Mouse (Mus musculus) left cerebral cortex, postnatal 36 days (tissue): ENCODE measurements around the gene Irx4. TPM values are rescaled to one million over a fixed set of nuclear protein-coding genes. Genes with fewer than 3 reads are reported as not detected.

Experiments
- DNase-seq, 2 experiments: peaks; one replicate each; pipeline ENCODE4 v3.0.0; 2021 to 2022; ENCODE audit warnings: low spot score in 2 of 2, mixed read lengths in 1 of 2
- intact Hi-C: fragments of 180-260 bp; cut with DNase I; formaldehyde crosslinking; loops from one replicate; pipeline ENCODE4 v1.15.1; 2025
- total RNA-seq, 2 experiments: library from RNA; stranded (reverse); gene quantifications; 2 replicates each; pipeline ENCODE4 v1.2.3; 2021

Irx4 gene
- total RNA-seq, result not detected

- intact Hi-C loops, result loop anchor here (5.0 kb wide), 2 partner anchors 633 to 1298 kb away; partner anchors contain the start of genes Irx1 and Irx2
- no peak for DNase-seq
Measured at GRCm38 (mm10) chr13:73260354-73261035, at the start of gene Irx4. Gene Irx4 (plus strand): TSS chr13:73260479.

GRCm38 (mm10) chr13:73214301-73214700 is 46.0 kb upstream of the Irx4 start:
- intact Hi-C loops, result no loop called here

GRCm38 (mm10) chr13:73236461-73236860 is 23.8 kb upstream of the Irx4 start:
- DNase-seq, result no peak
- intact Hi-C loops, result no loop called here

More at GRCm38 (mm10) chr13:73214301-73214700, 46.0 kb upstream of the Irx4 start:
- DNase-seq, result no peak

GRCm38 (mm10) chr13:73239191-73239746 is 21.0 kb upstream of the Irx4 start:
- DNase-seq, result no peak
- intact Hi-C loops, result no loop called here

- intact Hi-C loops, result no loop called here
- DNase-seq, result no peak
Measured at GRCm38 (mm10) chr13:73242556-73242955, 17.7 kb upstream of the Irx4 start.

GRCm38 (mm10) chr13:73246961-73247360 is 13.3 kb upstream of the Irx4 start:
- intact Hi-C loops, result no loop called here
- no peak for DNase-seq

GRCm38 (mm10) chr13:73251222-73251621 is 9.1 kb upstream of the Irx4 start:
- no peak for DNase-seq

GRCm38 (mm10) chr13:73252022-73252421 is 8.3 kb upstream of the Irx4 start:
- intact Hi-C loops, result no loop called here
- DNase-seq, result no peak

More at GRCm38 (mm10) chr13:73251222-73251621, 9.1 kb upstream of the Irx4 start:
- intact Hi-C loops, result no loop called here

- intact Hi-C loops, result no loop called here
- no peak for DNase-seq
Measured at GRCm38 (mm10) chr13:73258415-73258814, 1.9 kb upstream of the Irx4 start.

GRCm38 (mm10) chr13:73259577-73260353 is 514 bp upstream of the Irx4 start:
- intact Hi-C loops, result loop anchor here (5.0 kb wide), 2 partner anchors 632 to 1297 kb away; partner anchors contain the start of genes Irx1 and Irx2
- DNase-seq, result no peak

GRCm38 (mm10) chr13:73261036-73261730 is 904 bp downstream of the Irx4 start:
- intact Hi-C loops, result loop anchor here (5.0 kb wide), 2 partner anchors 634 to 1299 kb away; partner anchors contain the start of genes Irx1 and Irx2
- DNase-seq, result no peak

- no peak for DNase-seq
- intact Hi-C loops, result loop anchor here (5.0 kb wide), 2 partner anchors 635 to 1300 kb away; partner anchors contain the start of genes Irx1 and Irx2
Measured at GRCm38 (mm10) chr13:73261881-73262280, 1.6 kb downstream of the Irx4 start.

- no peak for DNase-seq
- intact Hi-C loops, result loop anchor here (5.0 kb wide), 2 partner anchors 635 to 1300 kb away; partner anchors contain the start of genes Irx1 and Irx2
Measured at GRCm38 (mm10) chr13:73262336-73263127, 2.3 kb downstream of the Irx4 start.

- no peak for DNase-seq
- intact Hi-C loops, result loop anchor here (5.0 kb wide), 2 partner anchors 636 to 1301 kb away; partner anchors contain the start of genes Irx1 and Irx2
Measured at GRCm38 (mm10) chr13:73263128-73263971, 3.1 kb downstream of the Irx4 start.

- no peak for DNase-seq
- intact Hi-C loops, result loop anchor here (5.0 kb wide), 2 partner anchors 637 to 1302 kb away; partner anchors contain the start of genes Irx1 and Irx2
Measured at GRCm38 (mm10) chr13:73264166-73264735, 4.0 kb downstream of the Irx4 start.

- DNase-seq, result no peak
- intact Hi-C loops, result loop anchor here (5.0 kb wide), 2 partner anchors 638 to 1303 kb away; partner anchors contain the start of genes Irx1 and Irx2
Measured at GRCm38 (mm10) chr13:73264831-73265230, 4.6 kb downstream of the Irx4 start.

- no peak for DNase-seq
- intact Hi-C loops, result no loop called here
Measured at GRCm38 (mm10) chr13:73265442-73265841, 5.2 kb downstream of the Irx4 start.
